Mouse (Mus musculus) myocyte (in vitro differentiated cells): ENCODE measurements around the gene Coro2b. TPM values are rescaled to one million over a fixed set of nuclear protein-coding genes. Genes with fewer than 3 reads are reported as not detected.

Experiments used
- H3K27me3 ChIP-seq: one replicate; pipeline ENCODE4 v1.6.1; 2011; ENCODE audit not compliant: control insufficient read depth, insufficient read depth, insufficient read length
- H3K36me3 ChIP-seq: one replicate; pipeline ENCODE4 v1.6.1; 2011; ENCODE audit not compliant: control insufficient read depth, insufficient read depth
- H3K4me2 ChIP-seq: one replicate; pipeline ENCODE4 v1.6.1; 2011; ENCODE audit warnings: low read depth, control low read depth
- H3K4me3 ChIP-seq: one replicate; pipeline ENCODE4 v1.5.1; 2011; ENCODE audit warnings: mild to moderate bottlenecking, control low read depth, moderate library complexity
- H3K79me2 ChIP-seq: one replicate; pipeline ENCODE4 v1.6.1; 2011; ENCODE audit not compliant: control insufficient read depth, insufficient read depth
- H3ac ChIP-seq: one replicate; pipeline ENCODE4 v1.6.1; 2011; ENCODE audit not compliant: control insufficient read depth, insufficient read length
- CEBPB ChIP-seq: IDR thresholded peaks from 2 replicates; pipeline ENCODE4 v1.6.1; 2011; ENCODE audit warnings: mild to moderate bottlenecking, moderate library complexity; ENCODE audit not compliant: poor library complexity, insufficient read depth, severe bottlenecking
- E2F4 ChIP-seq: IDR thresholded peaks from one replicate; pipeline ENCODE4 v1.6.1; 2011; ENCODE audit warnings: mild to moderate bottlenecking, control low read depth, moderate library complexity; ENCODE audit not compliant: insufficient read depth
- MAX ChIP-seq: IDR thresholded peaks from one replicate; pipeline ENCODE4 v1.6.1; 2011; ENCODE audit warnings: low read depth, mild to moderate bottlenecking, control low read depth
- MYOD1 ChIP-seq, 3 experiments: IDR thresholded peaks; one replicate each; pipeline ENCODE4 v1.6.1; 2011; ENCODE audit warnings: control low read depth in 2 of 3, low read depth in 2 of 3, mild to moderate bottlenecking in 2 of 3, moderate library complexity in 1 of 3; ENCODE audit not compliant: insufficient read length in 2 of 3, control insufficient read depth in 1 of 3
- MYOG ChIP-seq, 3 experiments: IDR thresholded peaks; one replicate each; pipeline ENCODE4 v1.6.1; 2011; ENCODE audit warnings: control low read depth in 2 of 3, low read depth in 2 of 3, mild to moderate bottlenecking in 2 of 3; ENCODE audit not compliant: insufficient read length in 2 of 3, control insufficient read depth in 1 of 3, insufficient read depth in 1 of 3
- POLR2A ChIP-seq: IDR thresholded peaks from one replicate; pipeline ENCODE4 v1.6.1; 2011; ENCODE audit warnings: low read depth, mild to moderate bottlenecking, control low read depth, moderate library complexity; ENCODE audit not compliant: insufficient read length
- POLR2AphosphoS2 ChIP-seq: IDR thresholded peaks from one replicate; pipeline ENCODE4 v1.6.1; 2011; ENCODE audit warnings: low read depth, control low read depth; ENCODE audit not compliant: insufficient read length
- REST ChIP-seq: IDR thresholded peaks from one replicate; pipeline ENCODE4 v1.6.1; 2011; ENCODE audit warnings: mild to moderate bottlenecking, control low read depth, moderate library complexity; ENCODE audit not compliant: insufficient read depth, insufficient read length
- SRF ChIP-seq: IDR thresholded peaks from one replicate; pipeline ENCODE4 v1.6.1; 2011; ENCODE audit warnings: low read depth; ENCODE audit not compliant: control insufficient read depth, insufficient read length
- TCF12 ChIP-seq: IDR thresholded peaks from one replicate; pipeline ENCODE4 v1.6.1; 2011; ENCODE audit warnings: mild to moderate bottlenecking, control low read depth; ENCODE audit not compliant: poor library complexity, insufficient read depth, severe bottlenecking
- TCF3 ChIP-seq: IDR thresholded peaks from one replicate; pipeline ENCODE4 v1.6.1; 2011; ENCODE audit warnings: low read depth, control low read depth; ENCODE audit not compliant: insufficient read length
- USF1 ChIP-seq: IDR thresholded peaks from one replicate; pipeline ENCODE4 v1.6.1; 2011; ENCODE audit warnings: low read depth, mild to moderate bottlenecking, control low read depth, moderate library complexity
- polyA plus RNA-seq: library from polyadenylated mRNA; unstranded; fragments of >200 nt; fragmentation: generic; extraction: Trizol; gene quantifications from one replicate; pipeline ENCODE4 v1.2.1, GENCODE M21; 2012; ENCODE audit warnings: missing spikeins

Gene Coro2b
- polyA plus RNA-seq, 1 experiment, result 21.3 TPM

- TF ChIP-seq TCF12 (no peak), SRF (no peak), POLR2A (no peak), CEBPB (no peak), USF1 (no peak), REST (no peak), MYOD1 (IDR thresholded peaks at IDR 0.05; ENCODE audit: control insufficient read depth in 1 of 3, insufficient read length in 2 of 3, low read depth in 2 of 3) (no peak), POLR2AphosphoS2 (no peak), E2F4 (no peak), MAX (no peak)
- Histone ChIP-seq H3K79me2 (peaks cover 12% of the 10 kb centered on the region), H3K4me2 (no peak overlapping the region), H3K36me3 (no peaks in the 10 kb centered on the region), H3ac (no peak overlapping the region), H3K27me3 (no peaks in the 10 kb centered on the region), H3K4me3 (no peak overlapping the region)
Measured at GRCm38 (mm10) chr9:62528527-62528926, 8.3 kb downstream of the Coro2b start.

- Histone ChIP-seq H3K79me2 (peaks cover 7% of the 10 kb centered on the region), H3ac (no peak overlapping the region), H3K27me3 (no peaks in the 10 kb centered on the region), H3K4me3 (no peak overlapping the region), H3K36me3 (no peaks in the 10 kb centered on the region), H3K4me2 (no peak overlapping the region)
- TF ChIP-seq MAX (no peak), TCF3 (no peak), CEBPB (no peak)
Measured at GRCm38 (mm10) chr9:62526858-62527257, 10.0 kb downstream of the Coro2b start.

- Histone ChIP-seq H3K36me3 (no peaks in the 10 kb centered on the region), H3K4me2 (no peak overlapping the region), H3ac (no peak overlapping the region), H3K27me3 (no peaks in the 10 kb centered on the region), H3K4me3 (no peak overlapping the region), H3K79me2 (peaks cover 7% of the 10 kb centered on the region)
- TF ChIP-seq CEBPB, result no peak
- no peak for TF ChIP-seq REST
- no peak for TF ChIP-seq MAX
Measured at GRCm38 (mm10) chr9:62526451-62526850, 10.4 kb downstream of the Coro2b start.

- H3ac ChIP-seq, result no peak overlapping the region
- H3K79me2 ChIP-seq, result no peaks in the 10 kb centered on the region
- no peaks in the 10 kb centered on the region for H3K27me3 ChIP-seq
- no peak for TF ChIP-seq MYOD1 (IDR thresholded peaks at IDR 0.05; ENCODE audit: control insufficient read depth in 1 of 3, insufficient read length in 2 of 3, low read depth in 2 of 3)
- TF ChIP-seq SRF, result no peak
- TF ChIP-seq MAX, result no peak
- TF ChIP-seq POLR2AphosphoS2, result no peak
- no peak overlapping the region for H3K4me2 ChIP-seq
- H3K4me3 ChIP-seq, result no peak overlapping the region
- no peaks in the 10 kb centered on the region for H3K36me3 ChIP-seq
Measured at GRCm38 (mm10) chr9:62524761-62525308, 12.0 kb downstream of the Coro2b start.

GRCm38 (mm10) chr9:62522791-62523471 is 13.9 kb downstream of the Coro2b start:
- TF ChIP-seq E2F4 (no peak), TCF12 (no peak), MAX (no peak), POLR2AphosphoS2 (no peak), CEBPB (no peak), MYOG (IDR thresholded peaks at IDR 0.05; ENCODE audit: control insufficient read depth in 1 of 3, insufficient read depth in 1 of 3, insufficient read length in 2 of 3, low read depth in 2 of 3) (no peak), REST (no peak), POLR2A (no peak), MYOD1 (IDR thresholded peaks at IDR 0.05; ENCODE audit: control insufficient read depth in 1 of 3, insufficient read length in 2 of 3, low read depth in 2 of 3) (no peak), TCF3 (no peak), SRF (no peak), USF1 (no peak)
- no peaks in the 10 kb centered on the region for H3K27me3 ChIP-seq
- no peaks in the 10 kb centered on the region for H3K36me3 ChIP-seq
- H3K4me2 ChIP-seq, result no peak overlapping the region
- H3ac ChIP-seq, result no peak overlapping the region
- no peak overlapping the region for H3K4me3 ChIP-seq
- no peaks in the 10 kb centered on the region for H3K79me2 ChIP-seq
